Mouse (Mus musculus): ENCODE results near the gene Eml6. TPM values are rescaled to one million over a fixed set of nuclear protein-coding genes. Genes with fewer than 3 reads are reported as not detected.

The Eml6 gene
- polyA plus RNA-seq, 1 experiment from 2014 or later: 0.52 TPM

GRCm38 (mm10) chr11:29810324-29810723 lies 215.5 kb downstream of the Eml6 start:
- Histone ChIP-seq H3K27me3 (ENCODE audit: control insufficient read depth, insufficient read depth, low read length) (no peaks in the 10 kb centered on the region), H3K27ac (ENCODE audit: low read depth, low read length) (no peak overlapping the region), H3K9ac (ENCODE audit: low read depth, low read length) (no peak overlapping the region), H3K4me2 (no peak overlapping the region), H3K36me3 (ENCODE audit: control insufficient read depth, insufficient read depth, low read length) (no peaks in the 10 kb centered on the region), H3K4me1 (ENCODE audit: control insufficient read depth, insufficient read depth, low read length) (peaks cover 20% of the 10 kb centered on the region), H3K4me3 (ENCODE audit: low read depth, low read length) (no peak overlapping the region), H3K9me3 (replicated peaks; ENCODE audit: control insufficient read depth, low read length) (no peaks in the 10 kb centered on the region)
- WGBS (ENCODE audit: insufficient replicate concordance): 78% methylated on average over 3 of the region's 3 CpGs
- ATAC-seq (replicated peaks; ENCODE audit: insufficient number of reproducible peaks, low FRiP score, low TSS enrichment): no peak

- H3K27ac ChIP-seq (ENCODE audit: low read depth, low read length): peak overlapping the region; percentile 70
Observed at GRCm38 (mm10) chr11:29808981-29809589, 216.7 kb downstream of the Eml6 start.

GRCm38 (mm10) chr11:29808173-29808980 lies 217.5 kb downstream of the Eml6 start:
- Histone ChIP-seq H3K36me3 (ENCODE audit: control insufficient read depth, insufficient read depth, low read length) (no peaks in the 10 kb centered on the region), H3K4me1 (ENCODE audit: control insufficient read depth, insufficient read depth, low read length) (peaks cover 18% of the 10 kb centered on the region), H3K27me3 (ENCODE audit: control insufficient read depth, insufficient read depth, low read length) (no peaks in the 10 kb centered on the region), H3K4me3 (ENCODE audit: low read depth, low read length) (no peak overlapping the region), H3K4me2 (no peak overlapping the region), H3K27ac (ENCODE audit: low read depth, low read length) (peak overlapping the region; percentile 70), H3K9ac (ENCODE audit: low read depth, low read length) (no peak overlapping the region), H3K9me3 (replicated peaks; ENCODE audit: control insufficient read depth, low read length) (no peaks in the 10 kb centered on the region)
- 35% methylated on average over 9 of the region's 9 CpGs for WGBS (ENCODE audit: insufficient replicate concordance)
- ATAC-seq (replicated peaks; ENCODE audit: insufficient number of reproducible peaks, low FRiP score, low TSS enrichment): no peak

More at GRCm38 (mm10) chr11:29808981-29809589, 216.7 kb downstream of the Eml6 start:
- H3K4me2 ChIP-seq: no peak overlapping the region
- H3K27me3 ChIP-seq (ENCODE audit: control insufficient read depth, insufficient read depth, low read length): no peaks in the 10 kb centered on the region
- H3K9me3 ChIP-seq (replicated peaks; ENCODE audit: control insufficient read depth, low read length): no peaks in the 10 kb centered on the region
- no peaks in the 10 kb centered on the region for H3K36me3 ChIP-seq (ENCODE audit: control insufficient read depth, insufficient read depth, low read length)
- no peak overlapping the region for H3K9ac ChIP-seq (ENCODE audit: low read depth, low read length)
- H3K4me1 ChIP-seq (ENCODE audit: control insufficient read depth, insufficient read depth, low read length): peaks cover 18% of the 10 kb centered on the region
- no peak overlapping the region for H3K4me3 ChIP-seq (ENCODE audit: low read depth, low read length)
- WGBS (ENCODE audit: insufficient replicate concordance): 80% methylated on average over 7 of the region's 7 CpGs
- no peak for ATAC-seq (replicated peaks; ENCODE audit: insufficient number of reproducible peaks, low FRiP score, low TSS enrichment)

GRCm38 (mm10) chr11:29807325-29807724 lies 218.5 kb downstream of the Eml6 start:
- Histone ChIP-seq H3K4me3 (ENCODE audit: low read depth, low read length) (no peak overlapping the region), H3K9ac (ENCODE audit: low read depth, low read length) (no peak overlapping the region), H3K27ac (ENCODE audit: low read depth, low read length) (no peak overlapping the region), H3K4me1 (ENCODE audit: control insufficient read depth, insufficient read depth, low read length) (peaks cover 15% of the 10 kb centered on the region), H3K4me2 (no peak overlapping the region), H3K36me3 (ENCODE audit: control insufficient read depth, insufficient read depth, low read length) (no peaks in the 10 kb centered on the region), H3K27me3 (ENCODE audit: control insufficient read depth, insufficient read depth, low read length) (no peaks in the 10 kb centered on the region), H3K9me3 (replicated peaks; ENCODE audit: control insufficient read depth, low read length) (no peaks in the 10 kb centered on the region)
- no peak for ATAC-seq (replicated peaks; ENCODE audit: insufficient number of reproducible peaks, low FRiP score, low TSS enrichment)
- 78% methylated on average over 5 of the region's 5 CpGs for WGBS (ENCODE audit: insufficient replicate concordance)

GRCm38 (mm10) chr11:29801432-29802427 lies 224.1 kb downstream of the Eml6 start:
- Histone ChIP-seq H3K27me3 (ENCODE audit: control insufficient read depth, insufficient read depth, low read length) (no peaks in the 10 kb centered on the region), H3K4me3 (ENCODE audit: low read depth, low read length) (no peak overlapping the region), H3K9ac (ENCODE audit: low read depth, low read length) (no peak overlapping the region), H3K27ac (ENCODE audit: low read depth, low read length) (no peak overlapping the region), H3K4me1 (ENCODE audit: control insufficient read depth, insufficient read depth, low read length) (no peaks in the 10 kb centered on the region), H3K4me2 (no peak overlapping the region), H3K9me3 (replicated peaks; ENCODE audit: control insufficient read depth, low read length) (no peaks in the 10 kb centered on the region), H3K36me3 (ENCODE audit: control insufficient read depth, insufficient read depth, low read length) (no peaks in the 10 kb centered on the region)
- no peak for ATAC-seq (replicated peaks; ENCODE audit: insufficient number of reproducible peaks, low FRiP score, low TSS enrichment)
- WGBS (ENCODE audit: insufficient replicate concordance): 73% methylated on average over 2 of the region's 2 CpGs

- H3K4me2 ChIP-seq: no peak overlapping the region
- peaks cover 3% of the 10 kb centered on the region; the same call in 1 of the 2 replicates for H3K4me1 ChIP-seq (ENCODE audit: control insufficient read depth, insufficient read depth, low read length)
- H3K9me3 ChIP-seq (replicated peaks; ENCODE audit: control insufficient read depth, low read length): no peaks in the 10 kb centered on the region
- H3K36me3 ChIP-seq (ENCODE audit: control insufficient read depth, insufficient read depth, low read length): no peaks in the 10 kb centered on the region
- H3K4me3 ChIP-seq (ENCODE audit: low read depth, low read length): no peak overlapping the region
- no peak for ATAC-seq (replicated peaks; ENCODE audit: insufficient number of reproducible peaks, low FRiP score, low TSS enrichment)
- H3K9ac ChIP-seq (ENCODE audit: low read depth, low read length): no peak overlapping the region
- WGBS (ENCODE audit: insufficient replicate concordance): 65% methylated on average over 1 of the region's 1 CpGs
- no peaks in the 10 kb centered on the region for H3K27me3 ChIP-seq (ENCODE audit: control insufficient read depth, insufficient read depth, low read length)
- H3K27ac ChIP-seq (ENCODE audit: low read depth, low read length): no peak overlapping the region
Observed at GRCm38 (mm10) chr11:29799839-29800238, 226.0 kb downstream of the Eml6 start.

GRCm38 (mm10) chr11:29795106-29795505 lies 230.7 kb downstream of the Eml6 start:
- Histone ChIP-seq H3K36me3 (ENCODE audit: control insufficient read depth, insufficient read depth, low read length) (no peaks in the 10 kb centered on the region), H3K27ac (ENCODE audit: low read depth, low read length) (no peak overlapping the region), H3K9ac (ENCODE audit: low read depth, low read length) (no peak overlapping the region), H3K4me2 (no peak overlapping the region), H3K27me3 (ENCODE audit: control insufficient read depth, insufficient read depth, low read length) (no peaks in the 10 kb centered on the region), H3K4me3 (ENCODE audit: low read depth, low read length) (no peak overlapping the region), H3K4me1 (ENCODE audit: control insufficient read depth, insufficient read depth, low read length) (peaks cover 9% of the 10 kb centered on the region), H3K9me3 (replicated peaks; ENCODE audit: control insufficient read depth, low read length) (no peaks in the 10 kb centered on the region)
- WGBS (ENCODE audit: insufficient replicate concordance): 52% methylated on average over 6 of the region's 6 CpGs
- ATAC-seq (replicated peaks; ENCODE audit: insufficient number of reproducible peaks, low FRiP score, low TSS enrichment): no peak

- 26% methylated on average over 2 of the region's 2 CpGs for WGBS (ENCODE audit: insufficient replicate concordance)
- Histone ChIP-seq H3K36me3 (ENCODE audit: control insufficient read depth, insufficient read depth, low read length) (no peaks in the 10 kb centered on the region), H3K4me3 (ENCODE audit: low read depth, low read length) (no peak overlapping the region)
Observed at GRCm38 (mm10) chr11:29794475-29794874, 231.4 kb downstream of the Eml6 start.

More at GRCm38 (mm10) chr11:29794475-29794874, 231.4 kb downstream of the Eml6 start:
- Histone ChIP-seq H3K4me2 (no peak overlapping the region), H3K27me3 (ENCODE audit: control insufficient read depth, insufficient read depth, low read length) (no peaks in the 10 kb centered on the region), H3K4me1 (ENCODE audit: control insufficient read depth, insufficient read depth, low read length) (peaks cover 9% of the 10 kb centered on the region), H3K9ac (ENCODE audit: low read depth, low read length) (no peak overlapping the region), H3K9me3 (replicated peaks; ENCODE audit: control insufficient read depth, low read length) (no peaks in the 10 kb centered on the region), H3K27ac (ENCODE audit: low read depth, low read length) (peak overlapping the region; percentile 35; the same call in 1 of the 2 replicates)
- ATAC-seq (replicated peaks; ENCODE audit: insufficient number of reproducible peaks, low FRiP score, low TSS enrichment): no peak
